Mouse (Mus musculus): ENCODE data around the gene Kazald1.

Gene Kazald1

DNA sequence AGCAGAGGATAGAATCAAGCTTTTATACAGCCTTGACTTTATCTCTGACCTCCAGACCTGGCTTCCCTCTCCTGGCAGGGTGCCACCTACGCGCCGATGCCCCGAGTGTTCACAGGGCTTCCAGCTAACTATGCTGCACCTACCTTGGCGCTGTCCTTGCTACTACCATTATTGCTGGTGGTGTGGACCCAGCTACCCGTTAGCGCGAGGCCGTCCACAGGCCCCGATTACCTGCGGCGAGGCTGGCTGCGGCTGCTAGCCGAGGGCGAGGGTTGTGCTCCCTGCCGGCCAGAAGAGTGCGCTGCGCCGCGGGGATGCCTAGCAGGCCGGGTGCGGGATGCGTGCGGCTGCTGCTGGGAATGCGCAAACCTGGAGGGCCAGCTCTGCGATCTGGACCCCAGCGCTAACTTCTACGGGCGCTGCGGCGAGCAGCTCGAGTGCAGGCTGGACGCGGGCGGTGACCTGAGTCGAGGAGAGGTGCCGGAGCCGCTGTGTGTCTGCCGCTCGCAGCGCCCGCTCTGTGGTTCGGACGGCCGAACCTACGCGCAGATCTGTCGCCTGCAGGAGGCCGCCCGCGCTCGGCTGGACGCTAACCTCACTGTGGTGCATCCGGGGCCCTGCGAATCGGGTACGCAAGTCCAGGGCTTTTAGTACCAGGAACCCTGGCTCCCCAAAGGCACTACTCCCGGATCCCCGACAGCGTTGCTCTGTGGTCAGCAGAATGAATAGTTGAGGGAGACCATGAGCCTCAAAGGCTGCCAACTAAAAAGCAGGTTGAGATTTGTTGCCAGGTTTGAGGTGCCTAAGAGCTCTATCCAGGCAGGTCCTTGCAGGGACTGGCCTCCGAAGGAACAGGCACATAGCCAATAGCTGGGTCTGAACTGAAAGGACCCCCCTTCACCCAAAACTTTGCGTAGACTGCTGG, 1.8 kb downstream of the Kazald1 start:
- DNase-seq (ENCODE audit: inconsistent age in 2 of 2, low spot score in 1 of 2): peak; percentile 80 to 93

DNA sequence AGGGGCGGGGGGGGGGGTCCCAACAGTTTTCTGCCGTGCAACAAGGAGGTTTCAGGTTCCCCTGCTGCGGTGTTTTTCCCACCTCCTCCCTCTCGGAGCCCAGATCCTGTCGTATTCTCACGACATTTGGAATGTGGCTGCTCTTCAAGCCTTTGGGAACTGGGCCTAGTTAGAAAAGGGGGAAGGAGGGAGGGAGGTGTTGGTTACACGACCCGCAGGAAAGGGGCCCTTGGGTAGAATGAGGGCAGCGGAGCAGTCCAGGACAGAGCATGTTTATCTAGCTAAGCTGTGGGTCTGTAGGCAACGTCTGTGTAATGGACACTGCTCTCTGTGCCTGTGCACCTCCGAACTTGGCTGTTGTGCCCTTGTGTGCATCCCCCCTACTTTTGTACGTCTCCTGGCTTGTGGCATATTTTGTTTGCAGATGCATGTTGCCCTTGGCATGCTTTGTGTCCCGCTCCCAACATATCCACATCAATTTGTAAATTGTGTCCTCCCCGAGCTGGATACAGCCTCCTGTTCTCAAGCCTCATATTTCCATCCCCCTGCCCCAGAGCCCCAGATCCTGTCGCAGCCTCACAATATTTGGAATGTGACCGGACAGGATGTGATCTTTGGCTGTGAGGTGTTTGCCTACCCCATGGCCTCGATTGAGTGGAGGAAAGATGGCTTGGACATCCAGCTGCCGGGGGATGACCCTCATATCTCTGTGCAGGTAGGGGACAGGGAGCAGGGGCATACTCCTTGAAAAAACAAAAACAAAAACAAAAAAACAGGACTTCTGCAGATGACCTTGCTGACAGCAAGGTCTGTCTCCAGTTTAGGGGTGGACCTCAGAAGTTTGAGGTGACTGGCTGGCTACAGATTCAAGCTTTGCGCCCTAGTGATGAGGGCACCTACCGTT, 3.0 kb downstream of the Kazald1 start:
- peak in 1 of 2 experiments; percentile 24 for DNase-seq (ENCODE audit: inconsistent age in 2 of 2, low spot score in 1 of 2)

DNA sequence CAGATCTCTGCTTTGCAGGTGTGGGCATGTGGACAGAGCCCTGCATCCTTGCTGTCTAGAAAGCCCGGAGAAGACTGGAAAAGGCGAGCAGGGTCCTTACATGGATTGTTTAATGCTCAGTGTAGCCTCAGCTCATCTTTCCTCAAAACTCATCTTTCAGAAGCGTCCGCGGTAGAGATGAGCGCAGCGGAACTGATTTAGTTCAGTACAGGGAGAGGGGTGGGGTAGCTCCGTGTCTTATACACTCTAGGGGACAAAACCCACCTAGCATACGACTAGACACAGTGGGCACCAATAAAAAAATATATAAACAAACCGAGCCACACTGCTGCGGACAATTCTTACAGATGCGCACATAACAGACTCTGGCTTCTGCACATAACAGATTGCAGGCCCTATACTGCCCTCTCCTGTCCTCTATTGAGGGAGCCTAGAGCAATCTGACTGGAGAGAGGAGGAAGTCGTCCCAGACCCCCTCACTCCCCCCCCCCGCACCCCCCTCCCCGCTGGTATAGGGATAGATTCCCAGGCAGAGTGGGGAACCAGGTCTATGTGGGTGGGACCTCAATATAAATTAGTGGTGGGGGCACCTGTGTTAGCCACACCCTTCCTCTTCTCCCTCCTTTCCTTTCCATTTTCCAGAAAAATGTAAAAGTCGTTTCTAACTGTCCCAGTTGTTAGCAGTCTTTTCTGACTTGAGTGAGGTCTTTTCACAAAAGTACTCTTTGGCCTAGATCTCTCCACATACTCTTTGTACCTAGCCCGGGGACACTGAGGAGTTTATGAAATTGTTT, 4.1 kb downstream of the Kazald1 start:
- peak in 1 of 2 experiments; percentile 50 for DNase-seq (ENCODE audit: inconsistent age in 2 of 2, low spot score in 1 of 2)

DNA sequence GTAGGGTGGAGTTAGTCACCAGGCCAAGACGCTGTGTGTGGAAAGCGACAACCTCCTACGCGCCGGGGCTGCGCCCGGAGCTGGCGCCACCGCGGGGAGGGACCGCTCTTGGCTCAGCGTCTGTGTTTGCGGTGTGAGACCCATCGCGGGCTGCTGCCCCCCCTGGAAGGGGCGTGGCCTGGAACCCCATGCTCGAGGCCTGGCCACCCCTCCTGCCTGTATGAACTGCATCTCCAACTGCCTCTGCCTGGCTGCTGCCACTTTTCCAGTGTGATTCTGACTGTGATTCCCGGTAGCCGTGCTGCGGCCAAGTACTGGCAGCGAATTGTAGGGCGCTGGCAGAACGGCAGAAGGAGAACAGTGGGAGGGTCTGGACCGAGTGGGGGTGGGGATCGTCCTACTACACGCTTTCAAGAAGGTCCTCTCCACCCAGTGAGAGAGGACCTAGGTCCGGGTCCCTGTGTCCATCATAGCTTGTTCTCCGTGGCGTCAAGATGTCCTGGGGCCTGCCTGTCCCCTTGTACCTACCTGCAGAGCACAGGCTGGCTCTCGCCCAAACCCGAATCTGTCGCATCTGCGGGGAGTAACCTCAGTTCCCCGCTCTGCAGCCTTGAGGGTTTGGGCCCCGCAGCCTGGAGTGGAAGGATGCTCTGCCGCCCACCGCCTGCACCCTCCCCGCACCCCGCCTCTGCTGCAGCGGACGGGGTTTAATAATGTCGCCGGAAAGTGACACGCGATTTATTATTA, 4.9 kb downstream of the Kazald1 start:
- DNase-seq (ENCODE audit: inconsistent age in 2 of 2, low spot score in 1 of 2): peak; percentile 80

DNA sequence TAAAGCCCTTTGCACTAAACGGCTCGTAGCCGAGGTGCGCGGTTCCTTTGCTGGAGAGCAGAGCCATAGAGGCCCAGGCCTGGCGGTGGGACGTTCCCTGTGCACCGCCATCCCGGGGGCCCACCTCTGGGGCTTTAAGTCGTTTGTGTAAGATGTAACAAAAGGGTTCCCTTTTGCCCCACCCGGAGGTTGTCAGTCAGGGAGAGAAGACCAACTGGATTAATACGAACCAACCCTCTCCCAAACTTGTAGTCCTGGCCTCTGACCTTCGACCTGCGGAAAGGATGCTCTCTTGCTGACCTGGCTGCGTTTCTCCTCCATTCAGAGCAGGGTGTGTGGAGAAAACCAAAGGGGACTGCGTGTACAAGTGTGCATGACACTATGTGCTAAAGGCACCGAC, 5.7 kb downstream of the Kazald1 start:
- DNase-seq (ENCODE audit: inconsistent age in 2 of 2, low spot score in 1 of 2): peak in 1 of 2 experiments; percentile 42

DNA sequence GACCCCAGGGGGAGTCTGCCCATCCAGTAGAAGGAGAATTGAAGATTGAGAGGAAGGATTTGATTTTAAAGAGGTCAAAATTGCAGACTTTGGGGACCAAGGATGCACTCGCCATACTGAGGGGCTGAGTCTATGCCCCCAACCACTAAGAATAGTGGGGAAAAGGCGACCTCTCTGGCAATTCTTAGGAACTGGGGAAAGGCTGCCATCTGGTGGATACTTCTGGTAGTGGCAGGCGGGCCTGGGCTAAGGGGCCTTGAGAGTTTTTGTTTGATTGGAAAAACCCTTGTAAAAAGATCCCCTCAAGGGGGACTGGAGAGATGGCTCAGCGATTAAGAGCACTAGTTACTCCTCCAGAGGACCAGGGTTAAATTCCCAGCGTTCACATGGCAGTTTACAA, 6.2 kb downstream of the Kazald1 start:
- DNase-seq (ENCODE audit: inconsistent age in 2 of 2, low spot score in 1 of 2): peak; percentile 59 to 88

DNA sequence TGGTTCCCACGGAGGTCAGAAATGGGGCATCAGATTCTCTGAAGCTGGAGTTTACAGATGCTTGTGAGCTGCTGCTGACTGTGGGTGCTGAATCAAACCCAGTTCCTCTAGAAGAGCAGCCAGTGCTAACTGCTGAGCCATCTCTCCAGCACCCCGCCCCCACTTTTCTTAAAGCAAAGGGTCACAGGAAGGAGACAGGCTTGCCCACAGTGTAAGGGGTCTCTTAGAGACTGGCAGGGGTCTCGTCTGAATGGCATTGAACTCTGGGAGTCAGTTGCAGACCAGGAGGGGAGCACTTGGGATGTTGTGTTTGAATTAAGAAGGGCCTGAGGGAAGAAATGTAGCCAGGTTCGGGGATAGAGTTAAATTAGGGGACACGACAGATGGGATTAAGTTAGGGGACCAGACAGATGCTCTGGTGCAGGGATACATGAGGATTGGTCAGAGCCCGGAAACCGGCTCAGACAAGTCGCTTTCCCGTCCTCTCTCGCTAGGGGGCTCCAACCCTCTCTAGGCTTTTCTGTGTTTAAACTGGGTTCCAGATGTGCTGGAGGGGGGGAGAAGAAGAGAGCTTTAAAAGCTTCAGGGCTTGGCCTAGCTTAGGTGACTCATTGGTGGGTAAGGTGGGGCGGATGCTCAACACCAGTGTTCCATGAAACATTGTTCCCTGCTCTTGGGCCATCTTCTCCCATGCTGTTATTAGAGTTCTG, 7.0 kb downstream of the Kazald1 start:
- DNase-seq (ENCODE audit: inconsistent age in 2 of 2, low spot score in 1 of 2): peak in 1 of 2 experiments; percentile 80

DNA sequence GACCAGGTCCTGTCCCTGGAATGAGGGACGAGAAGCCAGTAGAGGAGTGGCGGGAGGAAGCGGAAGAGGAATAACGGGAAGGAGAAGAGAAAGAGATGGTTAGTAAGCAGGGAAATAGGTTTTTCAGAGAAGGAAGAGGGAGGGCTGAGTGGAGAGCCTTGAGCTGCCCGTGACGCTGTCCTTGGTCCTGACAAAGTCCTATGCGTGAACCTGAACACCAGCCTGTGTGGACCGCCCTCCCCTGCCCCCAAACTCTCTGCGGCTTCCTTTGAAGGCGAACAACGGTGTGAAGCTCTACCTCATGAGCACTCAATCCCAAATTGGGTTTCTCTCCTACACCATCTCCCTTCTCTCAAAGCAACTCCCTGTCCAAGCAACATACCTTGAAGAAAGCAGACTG, 22.8 kb downstream of the Kazald1 start:
- DNase-seq (ENCODE audit: inconsistent age in 2 of 2, low spot score in 1 of 2): peak; percentile 33 to 68

DNA sequence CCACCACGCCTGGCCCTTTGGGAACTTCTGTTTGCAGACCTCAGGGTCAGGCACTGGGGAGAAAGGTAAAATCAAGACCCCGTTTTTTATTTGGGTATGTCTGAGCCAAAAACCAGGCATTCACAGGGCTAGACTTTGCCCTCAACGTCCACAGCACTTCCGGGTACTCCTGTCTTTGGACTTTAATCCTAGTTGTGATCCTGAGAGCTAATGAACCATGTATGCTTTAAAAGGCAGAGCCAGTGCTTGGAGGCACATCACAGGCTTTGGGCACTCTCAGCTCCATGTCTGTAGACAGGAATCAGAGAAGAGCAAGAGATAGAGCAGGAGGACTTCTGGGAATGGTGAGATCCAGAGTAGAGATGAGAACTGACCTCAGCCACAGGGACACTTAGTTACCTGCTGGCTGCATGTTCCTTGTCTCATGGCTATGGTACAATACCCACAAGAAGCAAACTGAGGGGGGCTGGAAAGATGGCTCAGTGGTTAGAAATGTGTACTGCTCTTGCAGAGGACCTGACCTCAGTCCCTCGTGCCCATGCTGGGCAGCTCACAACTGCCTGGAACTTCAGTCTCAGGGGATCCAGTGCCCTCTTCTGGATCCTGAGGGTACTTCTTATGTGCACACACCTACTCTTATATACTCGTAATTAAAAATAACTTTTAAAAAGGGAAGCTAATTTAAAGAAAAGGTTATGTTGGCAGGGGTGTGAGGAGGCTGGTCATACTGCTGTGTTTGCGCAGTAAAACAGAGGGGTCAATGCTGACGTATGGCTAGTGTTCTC, 25.6 kb downstream of the Kazald1 start:
- no peak for DNase-seq (ENCODE audit: inconsistent age in 2 of 2, low spot score in 1 of 2)

DNA sequence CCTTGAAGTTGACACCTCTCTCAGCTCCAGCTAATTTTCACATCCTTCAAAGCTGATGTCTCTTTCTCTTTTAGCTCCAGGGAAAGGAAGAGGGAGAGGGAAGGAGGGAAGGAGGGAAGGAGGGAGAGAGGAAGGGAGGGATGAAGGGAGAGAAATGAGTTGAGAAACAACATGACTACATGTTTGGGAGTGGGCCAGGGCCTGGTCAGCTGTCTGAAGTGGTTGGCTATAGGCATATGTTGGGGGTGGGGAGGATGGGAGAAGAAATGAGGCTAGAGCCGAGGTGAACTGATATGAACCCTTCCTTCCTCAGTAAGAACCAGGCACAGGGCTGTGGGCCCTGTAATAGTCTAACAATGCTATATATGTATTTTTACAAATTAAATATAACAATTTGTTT, 30.6 kb downstream of the Kazald1 start:
- no peak for DNase-seq (ENCODE audit: inconsistent age in 2 of 2, low spot score in 1 of 2)

DNA sequence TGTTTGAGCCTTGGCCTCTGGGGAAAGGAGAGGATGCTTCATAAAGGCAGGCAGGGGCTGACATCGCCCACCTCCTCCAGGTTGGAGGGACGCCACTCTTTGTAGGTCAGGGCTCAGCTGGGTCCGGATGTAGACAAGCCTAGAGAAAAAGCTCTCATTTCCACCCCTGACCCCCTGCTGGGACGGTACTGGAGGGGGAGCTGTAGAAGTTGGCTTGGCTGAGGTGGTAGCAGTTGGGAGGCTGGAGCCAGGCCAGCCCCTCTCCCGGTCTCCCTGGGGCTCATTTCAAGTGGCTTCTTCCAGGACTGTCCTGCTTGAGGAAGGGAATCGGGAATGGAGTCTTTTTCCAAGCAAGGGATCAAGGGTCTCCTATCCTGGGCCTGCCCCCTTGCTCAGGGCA, 31.6 kb downstream of the Kazald1 start:
- DNase-seq (ENCODE audit: inconsistent age in 2 of 2, low spot score in 1 of 2): no peak

DNA sequence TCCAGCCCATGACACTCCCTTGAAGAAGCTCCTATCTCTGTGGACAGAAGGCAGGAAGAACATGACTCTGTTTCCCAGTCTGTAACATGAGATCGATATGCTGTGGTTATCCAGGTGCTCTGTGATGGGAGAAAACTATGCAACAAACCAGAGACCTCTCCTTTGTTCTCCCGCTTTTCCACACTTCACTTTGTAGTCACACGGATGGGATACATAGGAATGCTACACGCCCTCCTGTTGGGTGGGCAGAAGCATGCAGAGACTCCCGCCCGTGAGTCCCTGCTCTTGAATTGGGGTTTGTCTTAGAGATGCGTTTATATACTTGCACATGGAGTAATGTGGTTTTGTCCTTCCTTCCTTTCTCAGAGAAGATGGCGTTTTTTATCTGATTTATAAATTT, 35.6 kb downstream of the Kazald1 start:
- no peak for DNase-seq (ENCODE audit: inconsistent age in 2 of 2, low spot score in 1 of 2)

DNA sequence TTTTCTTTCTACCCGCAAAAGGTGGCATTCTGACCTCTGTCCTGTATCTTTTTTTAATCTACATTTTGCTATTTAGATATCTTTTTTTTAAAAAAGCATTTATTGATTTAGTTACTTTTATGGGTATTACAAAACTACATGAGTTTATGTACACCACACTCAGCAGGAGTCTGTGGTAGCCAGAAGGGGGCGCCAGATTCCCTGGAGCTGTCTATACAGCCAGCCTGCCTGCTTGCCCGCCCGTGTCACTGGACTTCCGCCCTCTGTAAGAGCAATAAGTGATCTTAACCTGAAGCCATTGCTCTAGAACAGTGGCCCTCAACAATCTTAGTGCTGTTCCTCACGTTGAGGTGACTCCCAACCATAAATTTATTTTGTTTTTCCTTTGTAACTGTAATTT, 37.4 kb downstream of the Kazald1 start:
- no peak for DNase-seq (ENCODE audit: inconsistent age in 2 of 2, low spot score in 1 of 2)

DNA sequence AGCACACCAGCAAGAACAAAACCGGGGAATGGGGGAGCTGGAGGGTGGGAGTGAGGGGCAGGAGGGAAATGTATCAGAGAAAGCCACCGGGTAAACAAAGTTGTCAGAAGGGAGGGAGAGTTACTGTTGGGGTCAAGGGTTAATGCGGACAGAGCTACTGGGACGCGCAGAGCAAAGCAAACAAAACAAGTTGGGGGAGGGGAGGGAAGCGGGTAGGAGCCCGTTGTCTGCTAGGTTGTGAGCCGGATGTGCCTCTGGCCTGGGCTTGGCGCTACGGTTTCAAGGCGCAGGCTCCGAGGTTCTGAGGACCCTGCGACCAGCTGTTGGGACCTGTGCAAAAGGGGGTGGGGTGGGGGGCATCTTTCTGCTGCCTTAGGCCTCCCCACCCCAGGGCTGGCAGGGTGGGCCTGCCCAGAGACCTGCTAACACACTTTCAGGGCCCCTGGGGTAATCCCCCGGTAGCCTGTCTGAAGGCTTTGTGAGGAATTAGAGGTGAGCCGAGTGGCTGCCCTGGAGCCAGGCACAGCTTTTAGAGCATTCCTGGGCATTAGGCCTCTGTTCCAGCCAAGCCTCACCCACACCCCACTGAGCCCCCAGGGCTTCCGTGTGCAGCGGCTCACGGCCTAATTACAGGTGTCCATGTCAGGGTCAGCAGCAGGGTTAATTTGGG, 38.9 kb downstream of the Kazald1 start:
- DNase-seq (ENCODE audit: inconsistent age in 2 of 2, low spot score in 1 of 2): no peak

DNA sequence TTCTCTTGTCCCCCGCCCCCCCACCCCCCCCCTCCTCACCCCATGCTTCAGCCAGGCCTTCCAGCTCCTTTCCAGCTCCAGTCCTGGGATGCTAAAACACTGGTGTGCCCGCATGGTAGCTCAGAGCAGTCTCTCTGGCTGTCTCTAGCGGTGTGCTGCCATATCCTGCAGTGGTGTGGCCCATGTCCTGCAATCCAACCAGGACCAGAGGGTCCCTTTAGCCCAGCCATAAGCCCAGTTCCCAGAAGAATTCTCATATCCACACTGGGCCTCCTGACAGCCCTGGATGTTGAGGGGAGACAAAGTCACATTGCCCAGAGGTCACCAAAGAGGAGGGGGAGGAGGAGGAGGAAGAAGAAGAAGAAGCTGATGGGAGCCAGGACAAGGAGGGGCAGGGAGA, 39.7 kb downstream of the Kazald1 start:
- no peak for DNase-seq (ENCODE audit: inconsistent age in 2 of 2, low spot score in 1 of 2)

DNA sequence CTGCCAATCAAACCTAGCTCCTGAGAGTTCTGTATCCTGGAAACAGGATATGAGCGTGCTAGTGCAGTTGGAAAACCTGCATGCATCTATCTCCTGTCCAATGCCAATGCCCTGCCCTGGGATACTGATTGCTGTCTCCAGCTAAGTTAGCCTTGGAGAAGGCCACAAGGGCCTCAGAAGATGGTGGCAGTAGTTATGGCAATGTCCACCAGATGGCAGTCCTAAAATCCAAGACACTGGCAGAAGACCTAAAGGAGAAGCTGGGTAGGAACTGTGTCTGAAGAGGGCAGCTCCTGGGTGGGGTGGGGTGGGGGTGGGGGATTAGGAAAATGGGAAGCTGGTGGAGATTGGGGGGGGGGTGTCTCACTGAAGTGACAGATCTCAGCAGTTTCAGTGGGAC, 41.8 kb downstream of the Kazald1 start:
- DNase-seq (ENCODE audit: inconsistent age in 2 of 2, low spot score in 1 of 2): peak; percentile 27 to 75
